Mouse (Mus musculus) gastrocnemius, adult 2 months (tissue): ENCODE results near the gene Nbeal2. TPM values are rescaled to one million over a fixed set of nuclear protein-coding genes. Genes with fewer than 3 reads are reported as not detected.
A peak's percentile ranks its signal among the peaks of the same experiment; 100 is the strongest.
"Not testable (repeated sequence)": the region's sequence is repeated elsewhere in the genome, so short reads cannot be mapped to it uniquely, and the experiment has no call there.

Experiments used
- DNase-seq: peaks from one replicate; pipeline ENCODE4 v3.0.0; 2022
- H3K27ac ChIP-seq: fragments of 200-600 bp; 2 replicates; pipeline ENCODE4 v1.8.1; 2022; ENCODE audit warnings: mild to moderate bottlenecking
- H3K4me3 ChIP-seq: fragments of 200-600 bp; 2 replicates; pipeline ENCODE4 v1.8.1; 2022; ENCODE audit warnings: mild to moderate bottlenecking, moderate library complexity
- CTCF ChIP-seq: fragments of 200-600 bp; IDR thresholded peaks from 2 replicates; pipeline ENCODE4 v1.8.1; 2022; ENCODE audit warnings: antibody characterized with exemption, mild to moderate bottlenecking, moderate library complexity
- intact Hi-C: fragments of 180-260 bp; cut with DNase I; formaldehyde crosslinking; loops from one replicate; pipeline ENCODE4 v1.15.1; 2025
- total RNA-seq, 2 experiments: library from RNA; stranded (reverse); gene quantifications; 2 replicates each; pipeline ENCODE4 v1.2.3; 2021

The Nbeal2 gene
- total RNA-seq, 2 experiments from 2014 or later = 4.7 to 5.0 TPM

DNA sequence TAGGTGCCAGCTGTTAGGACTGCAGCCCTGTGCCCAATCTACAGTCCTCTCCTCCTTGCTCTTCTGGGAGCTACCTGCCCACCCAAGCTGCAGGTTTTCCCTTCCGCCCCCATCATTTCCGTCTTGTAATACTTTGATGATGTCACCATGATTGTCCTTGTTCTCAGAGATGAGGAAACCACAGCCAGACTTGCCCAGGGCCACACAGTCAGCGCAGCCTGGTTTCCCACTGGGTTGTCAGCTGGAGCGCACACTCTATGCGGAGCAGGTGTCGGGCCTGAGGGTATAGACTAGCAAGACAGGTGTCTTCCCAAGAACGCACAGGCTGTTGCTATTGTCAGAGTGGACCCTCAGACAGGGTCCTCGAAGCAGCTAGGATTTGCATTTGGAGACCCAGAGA, 31.2 kb upstream of the Nbeal2 start:
- Histone ChIP-seq H3K27ac (peak overlapping the region; percentile 84), H3K4me3 (no peak overlapping the region)
- intact Hi-C loops = loop anchor here (5.0 kb wide), 1 partner anchor 33 kb away; the partner anchor contains the start of gene Nbeal2
- DNase-seq = no peak
- TF ChIP-seq CTCF = no peak

DNA sequence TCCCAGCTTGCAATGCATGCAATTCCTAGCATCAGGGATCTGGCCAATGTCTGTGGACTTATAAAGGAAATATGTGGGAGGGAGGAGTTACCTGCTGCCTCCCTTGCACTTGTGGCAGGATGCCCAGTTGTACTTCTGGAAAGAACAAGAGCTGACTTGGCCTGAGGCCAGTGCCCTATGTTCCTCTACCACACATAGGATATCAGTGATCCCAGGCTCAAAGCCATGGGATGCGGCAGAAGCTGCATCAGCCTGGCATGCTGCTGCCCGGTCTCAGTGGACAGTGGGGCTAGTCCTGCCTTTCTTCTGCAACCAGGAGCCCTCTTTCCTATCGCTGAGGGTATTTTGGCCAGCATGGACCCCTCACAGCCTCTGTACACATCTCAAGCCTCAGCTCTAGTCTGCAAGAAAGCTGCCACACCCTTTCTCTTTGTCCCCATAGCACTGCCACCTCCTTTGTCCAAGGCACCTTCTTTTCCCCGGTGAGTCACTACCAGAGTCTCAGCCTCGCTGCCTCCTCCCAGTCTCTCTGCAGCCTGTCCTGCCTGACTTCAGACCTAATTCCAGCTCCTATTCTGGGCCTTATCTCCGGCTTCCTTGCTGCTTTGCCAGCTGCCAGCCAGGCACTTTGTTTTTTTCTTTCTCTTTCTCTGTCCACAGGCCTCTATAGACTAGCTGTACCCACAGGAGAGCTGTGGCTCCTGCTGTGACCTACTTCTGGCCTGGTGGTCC, 30.3 kb upstream of the Nbeal2 start:
- peak; percentile 61 for DNase-seq

GRCm38 (mm10) chr9:110683574-110684099, 29.7 kb upstream of the Nbeal2 start:
- H3K4me3 ChIP-seq = no peak overlapping the region
- DNase-seq = no peak

More for the DNA sequence above, 30.3 kb upstream of the Nbeal2 start:
- intact Hi-C loops = no loop called here
- Histone ChIP-seq H3K4me3 (0 out of 2 replicates have a peak overlapping the region, but pooled peaks have one; percentile 7), H3K27ac (peak overlapping the region; percentile 84)
- TF ChIP-seq CTCF = no peak

GRCm38 (mm10) chr9:110682697-110683096, 28.7 kb upstream of the Nbeal2 start:
- intact Hi-C loops, DNase-seq, H3K4me3 ChIP-seq: not testable (repeated sequence)
- peak overlapping the region; percentile 57; the same call in 1 of the 2 replicates for H3K27ac ChIP-seq

More at GRCm38 (mm10) chr9:110683574-110684099, 29.7 kb upstream of the Nbeal2 start:
- intact Hi-C loops = no loop called here
- H3K27ac ChIP-seq = peak overlapping the region; percentile 84
- TF ChIP-seq CTCF = no peak

DNA sequence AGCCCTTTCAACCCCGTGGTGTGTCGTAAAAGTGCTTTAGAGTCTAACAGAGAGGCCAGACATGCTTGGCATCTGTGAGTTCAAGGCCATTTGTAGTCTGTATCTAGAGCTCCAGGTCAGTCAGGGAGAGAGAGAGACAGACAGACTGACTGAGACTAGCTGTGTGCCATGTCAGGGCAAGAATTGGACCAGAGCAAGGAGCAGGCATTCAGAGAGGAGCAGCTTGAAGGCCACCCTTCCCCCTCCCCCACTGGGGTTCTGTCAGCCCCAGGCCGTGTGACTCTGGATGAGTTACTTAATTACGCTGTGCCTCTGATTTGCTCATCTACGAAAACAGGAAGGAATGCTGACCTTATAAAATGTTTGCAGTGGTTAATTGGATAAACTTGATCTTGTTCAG, 28.3 kb upstream of the Nbeal2 start:
- peak overlapping the region; percentile 57 for H3K27ac ChIP-seq
- H3K4me3 ChIP-seq = no peak overlapping the region
- intact Hi-C loops = no loop called here
- TF ChIP-seq CTCF = no peak
- DNase-seq = no peak

- TF ChIP-seq CTCF = no peak
- Histone ChIP-seq H3K27ac (peak overlapping the region; percentile 57; the same call in 1 of the 2 replicates), H3K4me3 (no peak overlapping the region)
- intact Hi-C loops = no loop called here
- DNase-seq = no peak
These were observed 27.9 kb upstream of the Nbeal2 start for GRCm38 (mm10) chr9:110681817-110682216.

DNA sequence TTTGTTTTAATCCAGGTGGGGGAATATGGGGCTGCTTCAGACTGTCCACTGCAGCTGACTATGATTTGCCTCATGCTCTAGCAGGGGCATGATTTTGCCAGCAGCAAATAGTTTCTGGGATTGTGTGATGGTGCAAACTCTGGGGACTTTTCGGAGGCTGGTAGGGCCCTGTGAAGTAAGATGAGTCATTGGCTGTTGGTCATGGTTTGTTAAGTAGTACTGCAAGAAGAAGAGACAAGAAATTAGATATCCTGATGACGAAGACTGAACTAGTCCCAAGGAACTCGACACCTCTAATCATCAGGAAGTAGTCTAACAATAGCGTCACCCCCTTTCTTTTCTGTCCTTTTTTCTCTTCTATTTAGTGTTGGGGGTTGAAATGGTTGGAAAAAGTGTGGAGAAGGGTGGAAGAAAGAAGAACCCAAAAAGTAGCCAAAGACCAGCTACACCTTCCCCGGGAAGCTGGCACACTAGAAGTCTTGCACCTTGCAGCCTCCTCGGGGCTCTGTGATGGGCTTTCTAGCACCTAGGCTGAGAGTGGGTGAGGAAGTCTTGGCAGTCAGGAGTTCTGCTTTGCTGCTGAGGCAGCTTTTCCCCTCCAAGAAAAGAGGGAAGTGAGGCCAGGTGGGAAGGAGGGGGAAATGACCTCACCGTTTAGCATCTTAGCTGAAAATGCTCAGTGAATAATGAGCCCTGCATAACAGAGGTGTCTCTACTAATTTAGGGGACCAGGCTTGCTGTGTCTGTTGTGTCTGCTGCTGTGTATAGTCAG, 27.0 kb upstream of the Nbeal2 start:
- H3K27ac ChIP-seq = peak overlapping the region; percentile 12; the same call in 1 of the 2 replicates
- no peak for TF ChIP-seq CTCF
- no peak overlapping the region for H3K4me3 ChIP-seq
- intact Hi-C loops = no loop called here
- DNase-seq = no peak

- H3K27ac ChIP-seq = no peak overlapping the region
- no peak overlapping the region for H3K4me3 ChIP-seq
- DNase-seq = no peak
- TF ChIP-seq CTCF = no peak
- intact Hi-C loops = no loop called here
These were observed 24.9 kb upstream of the Nbeal2 start for GRCm38 (mm10) chr9:110678886-110679285.

GRCm38 (mm10) chr9:110676492-110676911, 22.5 kb upstream of the Nbeal2 start:
- no peak for TF ChIP-seq CTCF
- Histone ChIP-seq H3K4me3 (no peak overlapping the region), H3K27ac (no peak overlapping the region)
- intact Hi-C loops = no loop called here
- DNase-seq = no peak

DNA sequence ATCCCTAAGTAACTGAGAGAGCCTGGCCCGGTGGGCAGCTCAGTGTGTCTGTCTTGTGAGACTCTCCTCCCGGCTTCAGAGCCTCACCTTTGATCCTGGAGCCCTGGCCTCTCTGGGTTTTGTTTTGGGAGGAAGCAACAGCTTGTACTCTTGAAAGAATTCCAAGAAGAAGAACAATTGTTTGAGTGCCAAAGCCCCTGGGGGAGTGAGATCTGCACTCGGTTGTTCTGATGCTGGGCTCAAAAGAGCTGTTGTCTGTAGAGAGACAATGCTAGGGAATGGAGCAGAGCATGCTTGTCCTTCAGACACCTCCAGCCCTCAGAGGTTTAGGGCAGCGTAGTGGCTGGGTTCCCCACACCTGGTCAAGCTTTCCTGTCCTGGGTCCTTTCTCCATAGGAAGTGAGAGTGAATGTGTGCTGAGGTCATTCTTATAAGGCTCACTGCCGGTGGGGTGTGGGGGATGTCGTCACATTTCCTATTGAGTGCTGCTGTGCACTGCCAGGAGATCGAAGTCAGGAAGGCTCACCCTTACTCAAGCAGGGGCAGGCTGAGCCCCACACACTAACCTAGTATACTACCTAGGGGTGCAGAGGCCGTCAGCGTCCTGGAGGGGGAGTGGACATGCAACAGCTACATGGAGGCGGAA, 19.3 kb upstream of the Nbeal2 start:
- intact Hi-C loops = no loop called here
- no peak for TF ChIP-seq CTCF
- H3K27ac ChIP-seq = peak overlapping the region; percentile 74
- peak overlapping the region; percentile 35 for H3K4me3 ChIP-seq
- no peak for DNase-seq

DNA sequence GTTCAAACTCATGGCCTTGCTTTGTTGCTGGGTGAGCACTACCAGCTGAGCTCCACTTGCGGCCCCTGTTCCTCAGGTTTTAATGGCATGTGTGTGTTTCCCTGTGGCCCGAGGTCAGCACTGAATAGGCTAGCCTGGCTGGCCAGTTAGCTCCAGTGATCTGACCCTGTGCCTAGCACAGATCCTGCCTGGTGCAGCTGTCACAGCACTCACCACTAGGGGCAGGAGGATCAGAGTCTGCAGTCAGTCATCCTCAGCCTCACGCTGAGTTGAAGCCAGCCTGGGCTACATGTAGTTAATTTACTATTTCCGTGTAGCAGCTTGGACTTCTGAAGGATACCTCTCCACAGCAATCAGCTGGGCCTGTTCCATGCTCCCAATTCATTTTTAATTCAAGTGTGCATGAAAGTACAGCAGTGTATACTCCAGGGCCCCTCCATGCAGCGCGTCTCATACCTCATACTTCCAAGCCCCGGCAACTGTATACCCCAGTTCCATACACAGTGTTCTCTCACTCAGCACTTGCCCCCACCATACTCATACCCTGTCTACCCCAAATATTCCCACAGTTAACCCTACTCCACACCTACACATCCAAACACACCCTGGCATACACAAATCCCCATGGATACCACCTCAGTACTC, 18.6 kb upstream of the Nbeal2 start:
- H3K4me3 ChIP-seq = peak overlapping the region; percentile 35
- TF ChIP-seq CTCF = peak; percentile 68
- peak overlapping the region; percentile 74 for H3K27ac ChIP-seq
- intact Hi-C loops = no loop called here
- DNase-seq = peak; percentile 58

- no peak for DNase-seq
- Histone ChIP-seq H3K27ac (no peak overlapping the region), H3K4me3 (no peak overlapping the region)
- no peak for TF ChIP-seq CTCF
- intact Hi-C loops = no loop called here
These were observed 15.8 kb upstream of the Nbeal2 start for GRCm38 (mm10) chr9:110669785-110670184.
